Mouse (Mus musculus) spleen, adult 2 months (tissue): ENCODE results near the gene Prph. TPM values are rescaled to one million over a fixed set of nuclear protein-coding genes. Genes with fewer than 3 reads are reported as not detected.
A peak's percentile ranks its signal among the peaks of the same experiment; 100 is the strongest.

Source experiments
- DNase-seq, 2 experiments: peaks; one replicate each; pipeline versions ENCODE4 v3.0.0 to v3.0.0-alpha.2; 2012 to 2021; ENCODE audit warnings: low spot score in 2 of 2, low read depth in 1 of 2
- H3K27ac ChIP-seq: fragments of 200-500 bp; 2 replicates; pipeline ENCODE4 v1.5.1; 2012; ENCODE audit warnings: low read length, inconsistent platforms; ENCODE audit not compliant: insufficient read depth
- H3K27me3 ChIP-seq: fragments of 200-500 bp; 2 replicates; pipeline ENCODE4 v1.6.1; 2012; ENCODE audit warnings: mild to moderate bottlenecking, moderate library complexity, low read length, inconsistent platforms; ENCODE audit not compliant: control insufficient read depth, insufficient read depth
- H3K36me3 ChIP-seq: fragments of 200-500 bp; 2 replicates; pipeline ENCODE4 v1.6.1; 2012; ENCODE audit warnings: mild to moderate bottlenecking, low read length, inconsistent platforms; ENCODE audit not compliant: control insufficient read depth, insufficient read depth
- H3K4me1 ChIP-seq: fragments of 200-500 bp; 2 replicates; pipeline ENCODE4 v1.6.1; 2011; ENCODE audit warnings: inconsistent platforms; ENCODE audit not compliant: control insufficient read depth, insufficient read depth, insufficient read length
- H3K4me3 ChIP-seq: fragments of 200-500 bp; 2 replicates; pipeline ENCODE4 v1.5.1; 2011; ENCODE audit warnings: mild to moderate bottlenecking, inconsistent platforms; ENCODE audit not compliant: insufficient read depth, insufficient read length; ENCODE audit errors: extremely low read depth
- CTCF ChIP-seq: fragments of 200-500 bp; IDR thresholded peaks from 2 replicates; pipeline ENCODE4 v1.5.1; 2011; ENCODE audit warnings: mild to moderate bottlenecking, inconsistent platforms; ENCODE audit not compliant: insufficient read depth, insufficient read length, insufficient replicate concordance; ENCODE audit errors: extremely low read depth
- POLR2A ChIP-seq: fragments of 200-500 bp; IDR thresholded peaks from 2 replicates; pipeline ENCODE4 v1.6.1; 2011; ENCODE audit warnings: low read depth, low read length, inconsistent platforms
- WGBS: fragments of 180-500 bp; shearing (Covaris S2); methylation state at CpG from one replicate; pipeline ENCODE4 v1.1.7; 2018; 5-methylcytosine and 5-hydroxymethylcytosine counted together
- polyA plus RNA-seq: library from polyadenylated mRNA; depleted of rRNA; stranded (reverse); fragments of >200 nt; gene quantifications from 2 replicates; pipeline ENCODE4 v1.2.3, GENCODE M21; 2012

The Prph gene
- polyA plus RNA-seq, 1 experiment, result 0.99 TPM

GRCm38 (mm10) chr15:99083867-99084557, 29.0 kb downstream of the Prph start:
- TF ChIP-seq CTCF (no peak), POLR2A (no peak)
- no peak for DNase-seq
- no peak overlapping the region for H3K4me3 ChIP-seq
- no peak overlapping the region for H3K27ac ChIP-seq
- H3K4me1 ChIP-seq, result peaks cover 4% of the 10 kb centered on the region; the same call in 1 of the 2 replicates
- WGBS, result 31% methylated on average over 11 of the region's 11 CpGs
- H3K36me3 ChIP-seq, result no peaks in the 10 kb centered on the region
- peaks cover 16% of the 10 kb centered on the region for H3K27me3 ChIP-seq

- Histone ChIP-seq H3K27ac (no peak overlapping the region), H3K4me3 (no peak overlapping the region), H3K36me3 (no peaks in the 10 kb centered on the region), H3K4me1 (peaks cover 4% of the 10 kb centered on the region; the same call in 1 of the 2 replicates), H3K27me3 (peaks cover 16% of the 10 kb centered on the region)
- no peak for TF ChIP-seq CTCF
- TF ChIP-seq POLR2A, result no peak
- WGBS, result 49% methylated on average over 19 of the region's 19 CpGs
- no peak for DNase-seq
Measured at GRCm38 (mm10) chr15:99084618-99085017, 29.6 kb downstream of the Prph start.

GRCm38 (mm10) chr15:99085997-99086396, 31.0 kb downstream of the Prph start:
- peaks cover 16% of the 10 kb centered on the region for H3K27me3 ChIP-seq
- no peak for TF ChIP-seq POLR2A
- no peak for TF ChIP-seq CTCF
- H3K27ac ChIP-seq, result no peak overlapping the region
- 94% methylated on average over 4 of the region's 4 CpGs for WGBS
- peaks cover 4% of the 10 kb centered on the region; the same call in 1 of the 2 replicates for H3K4me1 ChIP-seq
- no peaks in the 10 kb centered on the region for H3K36me3 ChIP-seq
- DNase-seq, result no peak
- H3K4me3 ChIP-seq, result no peak overlapping the region

- TF ChIP-seq CTCF (peak; percentile 28; the same call in 1 of the 2 replicates), POLR2A (no peak)
- Histone ChIP-seq H3K4me3 (no peak within 1 kb of the TSS), H3K4me1 (peaks cover 4% of the 10 kb centered on the region; the same call in 1 of the 2 replicates), H3K27me3 (peaks cover 16% of the 10 kb centered on the region), H3K36me3 (no peaks in the 10 kb centered on the region), H3K27ac (no peak within 1 kb of the TSS)
- DNase-seq, result no peak
- 25% methylated on average over 60 of the region's 60 CpGs for WGBS
Measured at GRCm38 (mm10) chr15:99087253-99088075, 32.5 kb downstream of the Prph start, which contains the start of gene C1ql4. TSS of gene C1ql4 (minus strand) at chr15:99087817.

GRCm38 (mm10) chr15:99088292-99088691, 33.3 kb downstream of the Prph start:
- H3K4me3 ChIP-seq, result no peak overlapping the region
- DNase-seq, result peak in 1 of 2 experiments; percentile 65
- H3K27ac ChIP-seq, result no peak overlapping the region
- peaks cover 4% of the 10 kb centered on the region; the same call in 1 of the 2 replicates for H3K4me1 ChIP-seq
- peaks cover 18% of the 10 kb centered on the region for H3K27me3 ChIP-seq
- no peaks in the 10 kb centered on the region for H3K36me3 ChIP-seq
- WGBS, result 2% methylated on average over 27 of the region's 27 CpGs
- TF ChIP-seq CTCF, result peak; percentile 82
- TF ChIP-seq POLR2A, result no peak

- no peak for TF ChIP-seq CTCF
- no peak for TF ChIP-seq POLR2A
- Histone ChIP-seq H3K4me1 (peaks cover 6% of the 10 kb centered on the region; the same call in 1 of the 2 replicates), H3K27me3 (peaks cover 25% of the 10 kb centered on the region), H3K36me3 (no peaks in the 10 kb centered on the region), H3K27ac (no peak overlapping the region), H3K4me3 (no peak overlapping the region)
- DNase-seq, result no peak
- 46% methylated on average over 14 of the region's 14 CpGs for WGBS
Measured at GRCm38 (mm10) chr15:99089069-99089468, 34.1 kb downstream of the Prph start.
